Mouse (Mus musculus) neutrophil, adult 5-6 weeks (primary cell): Measurements from ENCODE around the gene Wfdc2. TPM values are rescaled to one million over a fixed set of nuclear protein-coding genes. Genes with fewer than 3 reads are reported as not detected.
"Not testable (repeated sequence)": the region's sequence is repeated elsewhere in the genome, so short reads cannot be mapped to it uniquely, and the experiment has no call there.

ENCODE experiments used
- ATAC-seq: fragments of 151-379, 151-347 bp; 2 replicates; pipeline ENCODE4 v1.8.0; 2017; ENCODE audit warnings: mild to moderate bottlenecking, moderate TSS enrichment; ENCODE audit not compliant: insufficient number of reproducible peaks, poor library complexity, low FRiP score, severe bottlenecking; ENCODE audit errors: extremely low read depth
- total RNA-seq: library from RNA; stranded (forward); fragments of 200-1000 nt; gene quantifications from 2 replicates; pipeline ENCODE4 v1.2.3, GENCODE M21; 2017

The Wfdc2 gene
- total RNA-seq, 1 experiment from 2014 or later = not detected

DNA sequence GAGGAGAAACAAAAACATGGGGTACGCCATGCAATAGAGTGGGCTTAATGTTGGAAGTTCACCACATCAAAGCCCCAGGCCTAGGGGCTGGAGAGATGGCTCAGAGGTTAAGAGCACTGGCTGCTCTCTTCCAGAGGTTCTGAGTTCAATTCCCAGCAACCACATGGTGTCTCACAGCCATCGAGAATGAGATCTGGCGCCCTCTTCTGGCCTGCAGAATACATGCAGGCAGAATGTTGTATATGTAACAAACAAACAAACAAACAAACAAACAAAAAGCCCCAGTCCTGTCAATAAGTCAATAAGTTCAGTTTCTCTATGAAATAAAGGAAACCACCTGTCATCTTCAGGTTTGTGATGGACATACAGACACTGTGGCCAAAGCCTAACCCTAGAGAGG lies 38.0 kb downstream of the Wfdc2 start:
- no peak for ATAC-seq

DNA sequence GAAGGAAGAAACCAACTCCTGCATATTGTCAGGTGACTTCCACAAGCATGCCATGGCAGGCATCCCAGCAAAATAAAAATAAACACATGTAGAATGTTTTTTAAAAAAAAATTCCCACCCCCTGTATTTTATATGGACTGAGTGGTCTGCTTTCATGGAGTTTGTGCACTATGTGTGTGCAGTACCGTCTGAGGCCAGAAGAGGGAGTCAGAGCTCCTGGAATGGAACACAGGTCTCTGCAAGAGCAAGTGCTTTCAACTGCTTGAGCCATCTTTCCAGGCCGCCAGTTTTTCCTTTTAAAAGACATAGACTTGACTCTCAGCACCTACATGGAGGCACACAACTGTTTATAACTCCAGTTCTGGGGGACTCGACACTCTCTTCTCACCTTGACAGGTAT lies 41.3 kb downstream of the Wfdc2 start:
- no peak for ATAC-seq

DNA sequence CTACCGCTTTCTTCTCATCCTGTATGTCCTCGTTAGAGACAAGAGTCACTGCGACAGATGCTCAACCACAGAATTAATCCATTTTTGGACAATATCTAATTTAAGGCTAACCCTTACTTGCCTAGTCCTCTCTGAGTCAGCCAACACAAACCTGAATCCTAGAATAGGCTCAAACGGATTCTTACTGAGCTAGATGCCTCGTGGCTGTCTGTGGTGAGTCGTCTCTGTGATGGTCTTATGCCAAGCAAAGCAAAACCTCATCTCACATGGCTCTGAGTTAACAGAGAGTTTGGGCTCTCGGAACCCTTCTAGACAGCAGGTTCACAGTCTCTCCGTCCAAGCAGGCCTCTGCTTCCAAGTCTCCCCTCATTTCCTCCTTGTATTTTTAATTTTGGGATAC lies 42.2 kb downstream of the Wfdc2 start:
- no peak for ATAC-seq

DNA sequence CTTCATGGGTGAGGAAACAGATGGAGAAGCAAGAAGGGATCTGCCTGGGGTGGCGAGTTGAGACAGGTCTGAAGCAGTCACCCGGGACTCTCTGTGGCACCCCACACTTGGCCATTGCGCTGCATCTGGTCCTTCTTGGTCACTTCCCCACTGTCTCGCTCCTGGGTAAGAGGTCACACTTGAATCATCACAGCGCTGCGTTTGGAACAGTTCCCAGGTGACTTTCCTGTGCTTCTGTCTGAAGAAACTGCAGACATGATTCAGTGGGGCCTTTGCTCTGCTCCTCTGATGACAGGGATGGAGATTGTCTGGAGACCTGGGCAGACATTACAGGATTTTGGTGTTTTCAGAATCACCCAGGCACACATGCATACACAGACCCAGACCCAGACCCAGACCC lies 46.6 kb downstream of the Wfdc2 start:
- no peak for ATAC-seq

DNA sequence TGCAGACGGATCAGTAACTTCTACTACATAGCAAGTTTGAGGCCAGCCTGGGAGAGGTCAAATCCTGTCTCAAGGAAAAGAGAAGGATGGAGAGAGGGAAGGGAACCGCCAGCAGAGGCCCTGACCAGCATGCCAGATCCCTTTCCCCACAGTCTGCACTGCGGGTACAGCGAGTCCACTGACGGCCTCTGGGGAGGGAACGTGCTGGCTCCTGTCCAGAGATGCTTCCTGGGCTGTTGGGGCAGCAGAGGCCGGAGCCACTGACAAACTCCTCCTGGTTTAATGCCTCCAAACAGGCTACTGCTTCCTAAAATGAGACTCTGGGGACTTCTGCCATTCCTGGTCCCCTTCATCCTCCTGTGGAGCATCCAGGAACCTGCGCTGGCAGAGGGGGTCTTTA lies 51.3 kb downstream of the Wfdc2 start, which contains the start of the genes Wfdc6b and Wfdc8:
Gene Wfdc6b (plus strand): TSS at position 52 of the 400 bp plus-strand sequence.
Gene Wfdc8 (minus strand): TSS at position 156 of the 400 bp plus-strand sequence.
- not testable (repeated sequence) for ATAC-seq

DNA sequence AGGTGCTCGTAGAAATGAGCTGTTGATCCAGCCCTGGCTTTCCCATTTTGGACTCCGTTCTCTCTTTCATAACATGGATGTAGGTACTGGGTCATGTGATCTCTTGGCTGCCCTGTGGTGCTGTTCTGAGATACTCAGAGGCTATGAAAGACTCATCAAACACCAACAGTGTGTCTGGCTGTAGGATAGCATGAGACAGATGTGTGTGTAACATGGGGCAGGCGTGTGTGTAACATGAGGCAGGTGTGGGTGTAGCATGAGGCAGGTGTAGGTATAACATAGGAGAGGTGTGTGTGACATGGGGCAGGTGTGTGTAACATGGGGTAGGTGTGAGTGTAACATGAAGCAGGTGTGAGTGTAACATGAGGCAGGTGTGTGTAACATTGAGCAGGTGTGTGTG lies 53.2 kb downstream of the Wfdc2 start:
- ATAC-seq = no peak

Other genes with a start within 250 kb of the Wfdc2 start
- gene Svs6, start 245.7 kb upstream of the Wfdc2 start, total RNA-seq = not detected in 2 replicates
- not detected in 2 replicates for gene Svs5, start 229.7 kb upstream of the Wfdc2 start, total RNA-seq
- 327 and 410 TPM in 2 replicates for gene Slpi, start 173.3 kb upstream of the Wfdc2 start, total RNA-seq
- gene Rbpjl, start 159.3 kb upstream of the Wfdc2 start, total RNA-seq = 0.37 and 0.47 TPM in 2 replicates
- gene Matn4, start 157.3 kb upstream of the Wfdc2 start, total RNA-seq = 0.12 TPM in 1 of 2 replicates, not detected in the other
- 61.3 and 73.7 TPM in 2 replicates for gene Sdc4, start 118.5 kb upstream of the Wfdc2 start, total RNA-seq
- gene Sys1, start 105.4 kb upstream of the Wfdc2 start, total RNA-seq = 26.4 and 33.5 TPM in 2 replicates
- gene Gm20458, start 101.4 kb upstream of the Wfdc2 start, total RNA-seq = not detected in 2 replicates
- gene Trp53tg5, start 88.7 kb upstream of the Wfdc2 start, total RNA-seq = not detected in 2 replicates
- 1.3 and 2.3 TPM in 2 replicates for gene Dbndd2, start 76.3 kb upstream of the Wfdc2 start, total RNA-seq
- gene Pigt, start 64.9 kb upstream of the Wfdc2 start, total RNA-seq = 26.2 and 29.7 TPM in 2 replicates
- gene Spint3, start 11.0 kb downstream of the Wfdc2 start, total RNA-seq = not detected in 2 replicates
- gene Wfdc6a, start 23.0 kb downstream of the Wfdc2 start, total RNA-seq = not detected in 2 replicates
- gene Eppin, start 31.2 kb downstream of the Wfdc2 start, total RNA-seq = not detected in 2 replicates
- not detected in 2 replicates for gene Wfdc6b, start 51.1 kb downstream of the Wfdc2 start, total RNA-seq
- not detected in 2 replicates for gene Wfdc8, start 51.2 kb downstream of the Wfdc2 start, total RNA-seq
- not detected in 2 replicates for gene Wfdc16, start 76.4 kb downstream of the Wfdc2 start, total RNA-seq
- not detected in 2 replicates for gene Wfdc10, start 93.6 kb downstream of the Wfdc2 start, total RNA-seq
- gene Wfdc9, start 94.2 kb downstream of the Wfdc2 start, total RNA-seq = not detected in 2 replicates
- gene Wfdc11, start 111.7 kb downstream of the Wfdc2 start, total RNA-seq = not detected in 2 replicates
- gene Wfdc13, start 122.7 kb downstream of the Wfdc2 start, total RNA-seq = not detected in 2 replicates
- not detected in 2 replicates for gene Spint4, start 136.1 kb downstream of the Wfdc2 start, total RNA-seq
- not detected in 2 replicates for gene Spint5, start 152.9 kb downstream of the Wfdc2 start, total RNA-seq
- 0.58 TPM in 1 of 2 replicates, not detected in the other for gene Wfdc3, start 183.5 kb downstream of the Wfdc2 start, total RNA-seq
- 20.0 and 26.7 TPM in 2 replicates for gene Dnttip1, start 183.6 kb downstream of the Wfdc2 start, total RNA-seq
- gene Ube2c, start 207.5 kb downstream of the Wfdc2 start, total RNA-seq = 2.8 and 3.7 TPM in 2 replicates
- not detected in 2 replicates for gene Tnnc2, start 217.6 kb downstream of the Wfdc2 start, total RNA-seq
- gene Snx21, start 223.4 kb downstream of the Wfdc2 start, total RNA-seq = 1.6 and 2.6 TPM in 2 replicates
- 35.4 and 39.3 TPM in 2 replicates for gene Acot8, start 242.5 kb downstream of the Wfdc2 start, total RNA-seq
- 3.8 and 3.9 TPM in 2 replicates for gene Zswim3, start 242.7 kb downstream of the Wfdc2 start, total RNA-seq